11 mouse cellular contexts compared by ENCODE assay signal in the genomic region with DNA sequence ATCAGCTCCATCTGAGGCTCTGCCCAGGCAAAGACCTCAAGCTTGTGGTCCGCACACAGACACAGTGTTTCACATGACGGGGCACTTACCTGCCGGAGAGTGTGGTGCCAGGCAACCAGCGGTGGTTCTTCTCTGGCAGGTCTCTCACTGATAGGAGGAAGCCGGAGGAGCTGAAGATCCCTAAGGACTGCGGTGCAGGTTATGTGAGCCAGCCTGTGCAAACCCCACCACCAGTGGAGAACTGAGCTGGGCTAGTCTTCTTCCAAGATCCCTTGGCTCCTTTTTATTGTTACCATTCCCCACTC. TPM values are rescaled to one million over a fixed set of nuclear protein-coding genes. Genes with fewer than 3 reads are reported as not detected.
A peak's percentile ranks its signal among the peaks of the same experiment; 100 is the strongest.
DNase-seq lines count a peak whose midpoint lies in the region; ATAC-seq lines count a peak whose summit lies in the region.
"Had no signal": no experiment of that assay in that cellular context is flagged by ENCODE, and none has a peak within 500 bp of the region (broad histone marks: within the 10 kb centered on the region; RNA-seq: fewer than 3 reads in every experiment).

No protein-coding gene starts in this region.

- no peak for ATAC-seq in liver, embryonic 13.5 days (ENCODE audit: low read depth)
- ATAC-seq in neural tube, embryonic 15.5 days (ENCODE audit: low FRiP score), result peak; percentile 21; the same call in 1 of the 2 replicates

- 88% methylated on average over 6 of the region's 6 CpGs for WGBS in heart, embryonic 10.5 days
- WGBS in liver, embryonic 13.5 days (ENCODE audit: insufficient replicate concordance), result 87% methylated on average over 6 of the region's 6 CpGs
- WGBS in embryonic facial prominence, embryonic 10.5 days, result 92% methylated on average over 6 of the region's 6 CpGs
- 87% methylated on average over 6 of the region's 6 CpGs for WGBS in neural tube, embryonic 15.5 days

- H3K9ac ChIP-seq in liver, embryonic 13.5 days, result no peak overlapping the region
- no peak overlapping the region for H3K9ac ChIP-seq in neural tube, embryonic 15.5 days (replicated peaks)

- intact Hi-C loops in heart, postnatal 14 days (cut with DNase I), result no loop called here
- intact Hi-C loops in left cerebral cortex, postnatal 36 days (cut with DNase I), result no loop called here

- H3K27ac ChIP-seq in heart, embryonic 10.5 days, result 0 out of 2 replicates have a peak overlapping the region, but pooled peaks have one; percentile 87
- no peak overlapping the region for H3K27ac ChIP-seq in liver, embryonic 13.5 days
- 0 out of 2 replicates have a peak overlapping the region, but pooled peaks have one; percentile 76 for H3K27ac ChIP-seq in embryonic facial prominence, embryonic 10.5 days (replicated peaks)
- no peak overlapping the region for H3K27ac ChIP-seq in neural tube, embryonic 15.5 days (replicated peaks)

- DNase-seq in heart, embryonic 10.5 days (ENCODE audit: low spot score), result no peak
- no peak for DNase-seq in heart, postnatal 14 days
- no peak for DNase-seq in liver, embryonic 13.5 days
- no peak for DNase-seq in liver
- DNase-seq in embryonic facial prominence, embryonic 10.5 days (ENCODE audit: low spot score), result no peak
- DNase-seq in adrenal gland, adult 18-20 months (ENCODE audit: low spot score in 2 of 2), result no peak
- DNase-seq in left cerebral cortex, postnatal 36 days (ENCODE audit: low spot score in 2 of 2), result no peak

- no peaks in the 10 kb centered on the region for H3K9me3 ChIP-seq in heart, embryonic 10.5 days
- no peaks in the 10 kb centered on the region for H3K9me3 ChIP-seq in liver, embryonic 13.5 days (replicated peaks)
- no peaks in the 10 kb centered on the region for H3K9me3 ChIP-seq in embryonic facial prominence, embryonic 10.5 days
- no peaks in the 10 kb centered on the region for H3K9me3 ChIP-seq in neural tube, embryonic 15.5 days (replicated peaks)

- H3K4me2 ChIP-seq in liver, embryonic 13.5 days, result 0 out of 2 replicates have a peak overlapping the region, but pooled peaks have one; percentile 76
- H3K4me2 ChIP-seq in neural tube, embryonic 15.5 days, result peak overlapping the region; percentile 68

- H3K27me3 ChIP-seq in heart, embryonic 10.5 days (ENCODE audit: insufficient read depth, poor library complexity, severe bottlenecking), result no peaks in the 10 kb centered on the region
- no peaks in the 10 kb centered on the region for H3K27me3 ChIP-seq in liver, embryonic 13.5 days
- no peaks in the 10 kb centered on the region for H3K27me3 ChIP-seq in embryonic facial prominence, embryonic 10.5 days (replicated peaks; ENCODE audit: low read depth, poor library complexity, severe bottlenecking)
- no peaks in the 10 kb centered on the region for H3K27me3 ChIP-seq in neural tube, embryonic 15.5 days (replicated peaks)

- H3K4me3 ChIP-seq in heart, embryonic 10.5 days, result no peak overlapping the region
- no peak overlapping the region for H3K4me3 ChIP-seq in liver, embryonic 13.5 days (replicated peaks)
- H3K4me3 ChIP-seq in embryonic facial prominence, embryonic 10.5 days, result 0 out of 2 replicates have a peak overlapping the region, but pooled peaks have one; percentile 53
- no peak overlapping the region; the same call in 1 of the 2 replicates for H3K4me3 ChIP-seq in neural tube, embryonic 15.5 days (replicated peaks)

- H3K36me3 ChIP-seq in heart, embryonic 10.5 days, result peaks cover 11% of the 10 kb centered on the region; the same call in 1 of the 2 replicates
- no peaks in the 10 kb centered on the region for H3K36me3 ChIP-seq in liver, embryonic 13.5 days
- H3K36me3 ChIP-seq in embryonic facial prominence, embryonic 10.5 days (replicated peaks), result peaks cover 8% of the 10 kb centered on the region
- peaks cover 12% of the 10 kb centered on the region; the same call in 1 of the 2 replicates for H3K36me3 ChIP-seq in neural tube, embryonic 15.5 days

- H3K4me1 ChIP-seq in heart, embryonic 10.5 days, result peaks cover 13% of the 10 kb centered on the region
- H3K4me1 ChIP-seq in liver, embryonic 13.5 days (replicated peaks), result peaks cover 14% of the 10 kb centered on the region
- peaks cover 13% of the 10 kb centered on the region for H3K4me1 ChIP-seq in embryonic facial prominence, embryonic 10.5 days
- peaks cover 9% of the 10 kb centered on the region for H3K4me1 ChIP-seq in neural tube, embryonic 15.5 days

RNA-seq across cellular contexts. Expression of gene Gm28729, which starts 12.5 kb away (rescaled TPM):
- polyA plus RNA-seq in heart, embryonic 10.5 days (2016; fragmentation: Nextera tagmentation; extraction: Ambion mirVana), result not detected in 2 replicates
- not detected for total RNA-seq in heart, postnatal 14 days (2021)
- not detected in 2 replicates for polyA plus RNA-seq in liver, embryonic 13.5 days (2015; fragmentation: Nextera tagmentation; extraction: Ambion mirVana)
- not detected in 2 replicates for polyA plus RNA-seq in embryonic facial prominence, embryonic 10.5 days (2016; fragmentation: Nextera tagmentation; extraction: Ambion mirVana)
- not detected in 2 replicates for polyA plus RNA-seq in neural tube, embryonic 15.5 days (2015; fragmentation: Nextera tagmentation; extraction: Ambion mirVana)
- total RNA-seq in adrenal gland, adult 18-20 months (2021), result under 1 TPM in 1 of 2 experiments, not detected in 1; 0.16 TPM
- not detected for total RNA-seq in left cerebral cortex, postnatal 36 days (2021)
- total RNA-seq: neutrophil, adult 5-6 weeks had no signal
- polyA plus RNA-seq: adrenal gland, adult 2 months; liver, embryonic 16.5 days had no signal

RNA-seq across cellular contexts. Expression of gene Rnf7, which starts 59.1 kb away (rescaled TPM):
- 260 and 265 TPM in 2 replicates for polyA plus RNA-seq in heart, embryonic 10.5 days (2016; fragmentation: Nextera tagmentation; extraction: Ambion mirVana)
- total RNA-seq in heart, postnatal 14 days (2021), result 10 to 100 TPM; 65.8 to 73.1 TPM
- 91.3 and 91.7 TPM in 2 replicates for polyA plus RNA-seq in liver, embryonic 13.5 days (2015; fragmentation: Nextera tagmentation; extraction: Ambion mirVana)
- 264 and 272 TPM in 2 replicates for polyA plus RNA-seq in embryonic facial prominence, embryonic 10.5 days (2016; fragmentation: Nextera tagmentation; extraction: Ambion mirVana)
- 215 and 221 TPM in 2 replicates for polyA plus RNA-seq in neural tube, embryonic 15.5 days (2015; fragmentation: Nextera tagmentation; extraction: Ambion mirVana)
- 10 to 100 TPM; 78.4 to 80.0 TPM for total RNA-seq in adrenal gland, adult 18-20 months (2021)
- 10 to 100 TPM; 56.2 to 63.1 TPM for total RNA-seq in left cerebral cortex, postnatal 36 days (2021)

Comparison
In these comparisons a context has a peak if more than half of its experiments do, and no peak if none do; other contexts are left out.
1. H3K27ac ChIP-seq: peak in heart, embryonic 10.5 days (single experiment) and embryonic facial prominence, embryonic 10.5 days (single experiment); none in liver, embryonic 13.5 days (single experiment) and neural tube, embryonic 15.5 days (single experiment).